Mouse (Mus musculus) cortical plate, adult 2 months (tissue): ENCODE measurements around the gene 1700069L16Rik.

ENCODE experiments used
- CTCF ChIP-seq: fragments of 200-500 bp; IDR thresholded peaks from 2 replicates; pipeline ENCODE4 v1.5.1; 2011; ENCODE audit warnings: mild to moderate bottlenecking, control low read depth, low read length; ENCODE audit not compliant: insufficient read depth; ENCODE audit errors: extremely low read depth
- POLR2A ChIP-seq: fragments of 200-500 bp; IDR thresholded peaks from 2 replicates; pipeline ENCODE4 v1.6.1; 2011; ENCODE audit warnings: mild to moderate bottlenecking, low read length, control low read depth; ENCODE audit not compliant: insufficient read depth; ENCODE audit errors: extremely low read depth

GRCm38 (mm10) chr5:113736113-113736502 is 11.5 kb upstream of the 1700069L16Rik start:
- TF ChIP-seq CTCF (no peak), POLR2A (no peak)
